Mouse (Mus musculus): ENCODE measurements around the gene Fpr2. TPM values are rescaled to one million over a fixed set of nuclear protein-coding genes. Genes with fewer than 3 reads are reported as not detected.
"Not testable (repeated sequence)": the region's sequence is repeated elsewhere in the genome, so short reads cannot be mapped to it uniquely, and the experiment has no call there.

Gene Fpr2
- total RNA-seq, 2 experiments from 2014 or later, result not detected

- DNase-seq (ENCODE audit: low spot score in 2 of 2), result no peak
Measured at GRCm38 (mm10) chr17:17879347-17879746, 8.3 kb upstream of the Fpr2 start.

DNA sequence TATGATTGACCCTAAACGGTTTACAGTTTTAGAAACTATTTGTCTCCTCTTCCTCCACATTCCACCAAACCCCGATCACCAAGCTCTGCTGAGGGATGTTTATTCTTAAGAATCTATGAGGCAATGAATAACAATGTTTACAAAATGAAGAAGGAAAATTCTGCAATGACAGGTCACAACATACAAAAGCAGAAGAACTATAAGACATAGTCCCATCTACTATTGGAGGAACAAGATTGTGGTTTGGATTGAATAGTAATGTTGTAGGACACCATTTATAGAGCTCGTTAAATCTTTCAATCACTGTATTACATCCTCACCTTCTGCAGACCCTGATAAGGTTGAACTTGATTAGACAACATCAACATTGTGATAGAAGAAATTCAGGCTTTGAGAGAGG is 5.0 kb upstream of the Fpr2 start:
- no peak for DNase-seq (ENCODE audit: low spot score in 2 of 2)

DNA sequence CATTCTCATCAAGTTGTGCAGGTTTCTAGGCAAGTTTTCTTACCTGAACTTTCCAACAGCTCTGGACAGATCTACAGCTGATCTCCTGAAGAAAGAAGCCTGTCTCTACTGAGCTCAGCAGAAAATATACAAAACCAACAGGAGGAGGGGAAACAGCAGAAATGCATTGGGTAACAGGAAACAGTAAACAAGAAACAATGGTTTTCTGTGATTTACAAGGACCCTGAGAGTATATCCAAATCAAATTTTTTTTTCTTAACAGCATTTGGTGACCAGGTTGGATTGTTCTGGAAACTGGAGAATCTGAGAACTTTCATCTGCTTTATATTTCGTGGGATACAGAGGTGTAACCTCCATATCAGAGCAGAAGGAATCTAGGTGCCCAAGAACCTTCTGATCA is 3.8 kb upstream of the Fpr2 start, which contains the start of gene Fpr1:
Fpr1 (minus strand) TSS at position 101 of the 400 bp plus-strand sequence.
- DNase-seq (ENCODE audit: low spot score in 2 of 2), result no peak

DNA sequence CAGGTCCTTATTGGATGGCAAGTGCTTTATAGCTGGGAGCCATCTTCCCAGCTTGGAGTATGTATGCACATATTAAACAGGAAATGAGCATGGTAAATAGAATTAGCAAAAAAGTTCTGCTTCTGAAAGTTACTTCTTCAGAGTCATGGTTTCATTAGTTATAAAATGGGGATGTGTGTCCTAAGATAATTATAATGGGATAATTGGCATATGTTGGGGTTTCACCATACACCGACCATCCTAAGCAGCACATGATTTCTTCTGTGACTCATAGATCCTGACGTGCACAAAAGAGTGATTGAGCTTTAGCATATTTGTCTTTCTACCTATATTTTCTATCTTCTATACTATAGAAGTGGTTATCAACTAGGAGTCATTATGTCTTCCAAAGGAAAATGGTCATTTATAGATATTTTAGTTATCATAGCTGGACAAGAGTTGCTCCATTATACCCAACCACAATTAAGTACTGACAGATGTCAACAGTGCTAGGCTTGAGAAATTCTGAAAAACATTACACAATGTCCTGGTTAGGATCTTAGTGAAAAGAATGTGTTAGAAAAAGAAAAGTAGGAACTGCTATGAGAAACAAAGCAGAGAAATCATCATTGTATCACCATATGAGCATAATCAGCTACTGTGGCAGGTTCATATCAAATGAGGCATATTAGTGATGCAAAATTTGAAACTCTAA is 2.3 kb downstream of the Fpr2 start:
- DNase-seq (ENCODE audit: low spot score in 2 of 2), result no peak

- peak in 1 of 2 experiments; percentile 70 for DNase-seq (ENCODE audit: low spot score in 2 of 2)
Measured at GRCm38 (mm10) chr17:17896039-17896438, 8.4 kb downstream of the Fpr2 start.

DNA sequence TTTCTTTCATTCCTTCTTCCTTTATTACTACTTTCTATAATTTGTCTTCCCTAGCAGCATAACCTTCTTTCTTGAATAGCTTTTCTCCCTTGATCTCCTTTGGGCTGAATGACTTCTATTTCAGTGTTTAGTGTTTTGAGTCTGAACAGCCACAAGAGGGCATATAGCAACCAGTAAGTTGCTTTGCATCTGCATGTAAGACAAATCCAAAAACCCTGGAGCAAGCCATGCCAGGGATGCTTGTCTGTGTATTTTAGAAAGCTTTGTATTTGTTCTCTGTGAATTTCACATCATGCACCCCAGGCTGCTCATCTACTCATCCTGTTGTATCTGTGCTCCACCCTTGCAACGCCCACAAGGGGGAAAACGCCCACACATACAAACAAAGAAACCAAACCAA is 11.6 kb downstream of the Fpr2 start:
- DNase-seq (ENCODE audit: low spot score in 2 of 2), result peak in 1 of 2 experiments; percentile 41

DNA sequence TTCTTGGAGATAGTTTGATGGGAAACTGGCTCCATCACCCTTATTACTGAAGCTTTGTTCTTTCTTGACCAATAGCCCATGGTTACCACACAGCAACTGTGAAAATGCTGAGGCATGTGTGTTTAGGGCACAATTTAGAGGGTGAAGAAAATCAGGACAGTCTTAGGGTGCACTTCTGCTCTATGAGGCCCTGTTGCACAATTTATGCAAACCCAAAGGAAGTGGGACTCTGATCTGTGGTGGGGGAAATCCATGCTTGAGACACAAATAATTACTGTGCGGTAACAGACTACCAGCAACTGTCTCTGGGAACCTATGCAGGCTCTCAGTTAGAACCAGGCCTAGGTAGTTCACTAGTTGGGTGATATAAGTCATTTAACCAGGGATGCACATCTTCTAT is 13.1 kb downstream of the Fpr2 start:
- no peak for DNase-seq (ENCODE audit: low spot score in 2 of 2)

DNA sequence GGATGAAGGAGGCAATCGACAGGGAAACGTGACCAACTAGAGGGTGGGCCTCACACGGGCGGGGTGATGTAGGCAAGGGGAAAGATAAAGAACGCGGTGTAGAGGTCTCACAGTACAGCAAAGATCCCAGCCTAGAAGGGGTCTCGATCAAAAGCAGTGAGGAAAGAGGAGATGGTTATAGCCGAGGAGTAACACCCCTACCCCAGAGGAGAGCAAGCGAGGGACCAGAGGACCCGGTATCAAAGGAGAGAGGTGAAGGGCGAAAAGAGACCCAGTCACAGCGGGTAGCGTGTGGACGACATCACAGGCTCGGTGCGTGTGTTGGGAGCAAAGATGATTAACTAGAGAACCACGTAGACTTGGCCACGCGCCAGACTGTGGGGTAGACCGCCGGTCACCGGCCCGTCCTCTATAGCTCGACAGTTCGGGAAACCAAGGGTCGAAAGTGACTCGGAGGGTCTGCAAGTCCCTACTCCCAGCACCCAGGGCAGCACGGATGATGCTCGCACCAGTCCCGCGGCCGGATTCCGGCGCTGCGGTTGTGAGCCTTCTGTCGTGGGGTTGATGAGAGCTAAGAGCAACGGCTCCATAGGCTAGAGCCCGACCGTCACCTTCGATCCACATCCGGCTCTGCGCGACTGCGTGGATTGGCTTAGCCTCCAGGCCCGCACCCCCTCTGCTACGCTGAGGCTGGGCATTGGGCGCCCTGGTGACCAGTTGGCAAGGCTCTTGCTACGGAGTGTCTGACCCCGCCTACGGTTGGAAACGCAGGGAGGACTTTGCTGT is 22.2 kb downstream of the Fpr2 start:
- peak; percentile 69 to 82 for DNase-seq (ENCODE audit: low spot score in 2 of 2)

DNA sequence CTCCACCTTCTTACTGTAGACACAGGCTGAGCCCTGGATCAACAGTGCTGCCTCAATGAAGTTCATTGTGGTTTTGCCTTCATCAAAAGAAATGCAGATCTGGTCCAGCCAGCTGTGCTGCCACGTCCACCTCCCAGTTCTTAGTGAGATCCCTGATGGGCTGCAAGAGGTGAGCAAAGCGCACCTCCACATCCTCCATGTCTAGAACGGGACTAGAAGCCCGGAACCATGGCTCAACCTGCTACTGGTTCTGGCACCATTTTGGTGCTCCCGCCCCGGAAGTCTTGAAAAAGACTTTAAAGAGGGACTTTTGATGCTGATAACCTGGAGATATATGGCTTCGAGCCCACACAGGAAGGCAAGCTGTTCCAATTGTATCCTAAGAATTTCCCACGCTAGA is 25.0 kb downstream of the Fpr2 start:
- DNase-seq (ENCODE audit: low spot score in 2 of 2), result not testable (repeated sequence)

GRCm38 (mm10) chr17:17917376-17917775 is 29.8 kb downstream of the Fpr2 start:
- no peak for DNase-seq (ENCODE audit: low spot score in 2 of 2)

- DNase-seq (ENCODE audit: low spot score in 2 of 2), result no peak
Measured at GRCm38 (mm10) chr17:17917782-17918181, 30.2 kb downstream of the Fpr2 start.

Other genes with a start within 250 kb of the Fpr2 start
- gene Vmn2r90, start 184.1 kb upstream of the Fpr2 start, total RNA-seq (2021), result not detected
- 100 to 1,000 TPM in 1 of 2 experiments, 10 to 100 TPM in 1; 91.4 to 104 TPM for gene Spaca6, start 60.7 kb upstream of the Fpr2 start, total RNA-seq (2021)
- under 1 TPM; 0.25 to 0.45 TPM for gene Has1, start 32.6 kb upstream of the Fpr2 start, total RNA-seq (2021)
- gene Fpr1, start 3.9 kb upstream of the Fpr2 start, total RNA-seq (2021), result not detected
- not detected for gene Fpr3, start within 50 bp of the Fpr2 start, total RNA-seq (2021)
- not detected for gene Fpr-rs4, start 133.9 kb downstream of the Fpr2 start, total RNA-seq (2021)
- under 1 TPM; 0.05 to 0.09 TPM for gene Vmn2r124, start 161.6 kb downstream of the Fpr2 start, total RNA-seq (2021)
- gene Vmn2r91, start 197.2 kb downstream of the Fpr2 start, total RNA-seq (2021), result not detected

All from layer of hippocampus, postnatal 14 days (tissue).